Mouse (Mus musculus) cerebellum, adult 2 months (tissue): Measurements from ENCODE around the gene Foxb1. TPM values are rescaled to one million over a fixed set of nuclear protein-coding genes. Genes with fewer than 3 reads are reported as not detected.

Experiments used
- DNase-seq, 2 experiments: peaks; one replicate each; pipeline ENCODE4 v3.0.0; 2021
- H3K27ac ChIP-seq: fragments of 200-500 bp; 2 replicates; pipeline ENCODE4 v1.5.1; 2012; ENCODE audit warnings: low read length, control low read depth, inconsistent platforms; ENCODE audit not compliant: insufficient read depth
- H3K27me3 ChIP-seq: fragments of 200-500 bp; 2 replicates; pipeline ENCODE4 v1.6.1; 2012; ENCODE audit warnings: inconsistent platforms, mild to moderate bottlenecking, low read length, moderate library complexity; ENCODE audit not compliant: control insufficient read depth, insufficient read depth
- H3K4me1 ChIP-seq: fragments of 200-500 bp; 2 replicates; pipeline ENCODE4 v1.6.1; 2011; ENCODE audit warnings: low read length; ENCODE audit not compliant: control insufficient read depth, insufficient read depth
- H3K4me3 ChIP-seq: fragments of 200-500 bp; replicated peaks from 2 replicates; pipeline ENCODE3; 2011; ENCODE audit warnings: mild to moderate bottlenecking, low read depth, low read length, control low read depth; ENCODE audit not compliant: insufficient read depth
- CTCF ChIP-seq: fragments of 200-500 bp; IDR thresholded peaks from 2 replicates; pipeline ENCODE4 v1.5.1; 2011; ENCODE audit warnings: low read depth, mild to moderate bottlenecking, control low read depth, low read length, moderate library complexity, borderline replicate concordance; ENCODE audit not compliant: insufficient read depth
- POLR2A ChIP-seq: fragments of 200-500 bp; IDR thresholded peaks from 2 replicates; pipeline ENCODE4 v1.6.1; 2011; ENCODE audit warnings: low read length, control low read depth, borderline replicate concordance; ENCODE audit not compliant: insufficient read depth
- WGBS: fragments of 180-500 bp; shearing (Covaris S2); methylation state at CpG from one replicate; pipeline ENCODE4 v1.1.7; 2018; 5-methylcytosine and 5-hydroxymethylcytosine counted together
- polyA plus RNA-seq: library from polyadenylated mRNA; depleted of rRNA; stranded (reverse); fragments of >200 nt; gene quantifications from 2 replicates; pipeline ENCODE4 v1.2.3, GENCODE M21; 2012; rRNA removed

Foxb1 gene
- 1.00 and 1.2 TPM in 2 replicates for polyA plus RNA-seq

DNA sequence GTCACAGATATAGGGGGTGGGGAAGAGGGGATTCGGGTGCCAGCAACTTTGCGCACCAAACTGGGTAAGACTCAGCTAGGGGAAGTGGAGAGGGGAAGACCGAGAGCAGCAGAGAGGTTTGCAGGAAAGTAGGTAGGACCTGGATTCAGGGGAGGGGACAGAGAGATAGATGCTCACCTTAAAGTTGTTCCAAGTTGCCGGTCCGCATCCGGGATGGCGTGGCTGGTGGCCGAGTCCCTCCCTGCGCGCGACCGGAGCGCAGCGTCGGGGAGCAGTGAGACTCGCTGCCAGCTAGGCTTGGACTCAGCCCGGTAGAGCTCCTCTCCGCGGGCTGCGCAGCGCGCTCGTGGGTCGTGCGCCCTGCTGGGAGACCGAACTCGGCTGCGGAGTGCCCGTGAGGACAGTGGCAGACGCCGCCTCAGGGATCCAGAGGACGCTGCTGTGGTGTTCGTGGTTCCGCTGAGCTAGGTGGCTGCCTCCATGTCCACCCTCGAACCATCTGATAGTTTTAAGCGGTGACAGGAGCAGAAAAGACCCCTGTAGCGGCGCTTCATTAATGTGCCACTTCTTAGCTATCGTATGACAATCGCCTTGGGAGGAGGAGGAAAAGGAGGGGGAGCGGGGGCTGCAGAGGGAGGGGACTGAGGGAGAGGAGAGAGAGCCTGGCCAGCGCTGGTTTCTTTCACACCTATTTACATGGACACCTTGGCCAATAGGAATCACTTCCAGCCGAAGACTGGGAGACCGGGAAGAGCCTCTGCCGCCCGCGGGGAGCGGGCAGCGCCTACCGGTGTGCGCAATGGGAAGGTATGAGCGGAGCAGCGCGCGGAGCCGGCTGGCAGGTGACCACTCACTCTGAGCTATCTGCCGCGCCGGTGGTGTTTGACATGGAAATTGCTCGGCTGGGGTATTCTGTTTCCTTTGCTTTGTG, at the start of gene Foxb1:
TSS of gene Foxb1 (minus strand) at position 570 of the 931 bp plus-strand sequence.
- under 1% methylated on average over 60 of the region's 60 CpGs for WGBS
- Histone ChIP-seq H3K4me1 (no peaks in the 10 kb centered on the region; the same call in 1 of the 2 replicates), H3K4me3 (no peak within 1 kb of the TSS), H3K27me3 (peaks cover 5% of the 10 kb centered on the region; the same call in 1 of the 2 replicates), H3K27ac (no peak within 1 kb of the TSS)
- DNase-seq = no peak
- TF ChIP-seq CTCF (no peak), POLR2A (no peak)

- no peaks in the 10 kb centered on the region for H3K4me1 ChIP-seq
- TF ChIP-seq POLR2A (no peak), CTCF (no peak)
- WGBS = 67% methylated on average over 7 of the region's 7 CpGs
- no peak overlapping the region for H3K4me3 ChIP-seq
- H3K27ac ChIP-seq = no peak overlapping the region
- no peaks in the 10 kb centered on the region for H3K27me3 ChIP-seq
- no peak for DNase-seq
Measured at GRCm38 (mm10) chr9:69790562-69790961, 29.8 kb upstream of the Foxb1 start.

GRCm38 (mm10) chr9:69779996-69780395, 19.3 kb upstream of the Foxb1 start:
- 88% methylated on average over 2 of the region's 2 CpGs for WGBS
- Histone ChIP-seq H3K27ac (no peak overlapping the region), H3K27me3 (no peaks in the 10 kb centered on the region; the same call in 1 of the 2 replicates), H3K4me1 (no peaks in the 10 kb centered on the region), H3K4me3 (no peak overlapping the region)
- TF ChIP-seq CTCF (no peak), POLR2A (no peak)
- no peak for DNase-seq

DNA sequence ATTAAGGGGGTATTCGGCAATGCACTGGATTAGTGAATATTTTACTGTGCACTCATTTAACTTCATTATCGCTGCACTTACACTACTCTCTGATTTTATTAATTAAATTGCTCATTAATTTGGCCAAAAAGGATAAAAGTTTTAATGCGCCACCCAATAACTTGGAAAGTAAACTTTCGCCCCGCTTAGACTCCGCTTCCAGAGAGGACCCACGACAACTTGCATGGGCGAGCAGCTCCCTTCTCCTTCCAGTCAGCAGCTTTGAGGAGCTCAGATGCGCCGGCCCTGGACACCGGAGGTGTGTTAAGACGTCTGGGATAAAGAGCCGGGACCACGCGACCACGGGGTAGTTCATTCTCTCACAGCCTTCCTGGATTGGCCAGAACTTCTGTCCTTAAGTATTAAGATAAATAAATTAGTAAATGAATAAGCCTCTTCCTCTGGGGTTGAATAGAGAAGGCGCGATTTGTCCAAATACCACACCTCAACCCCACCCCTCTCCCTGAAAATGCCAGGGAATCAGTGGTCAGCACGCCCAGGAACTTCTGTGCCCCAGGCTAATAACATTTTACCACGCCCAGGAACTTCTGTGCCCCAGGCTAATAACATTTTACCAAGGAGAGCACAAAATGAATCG, 9.3 kb upstream of the Foxb1 start:
- H3K27me3 ChIP-seq = peaks cover 9% of the 10 kb centered on the region; the same call in 1 of the 2 replicates
- no peak overlapping the region for H3K4me3 ChIP-seq
- WGBS = 11% methylated on average over 21 of the region's 21 CpGs
- no peaks in the 10 kb centered on the region for H3K4me1 ChIP-seq
- no peak for DNase-seq
- no peak overlapping the region for H3K27ac ChIP-seq
- TF ChIP-seq POLR2A (no peak), CTCF (no peak)

GRCm38 (mm10) chr9:69769091-69769948, 8.6 kb upstream of the Foxb1 start:
- no peak overlapping the region for H3K27ac ChIP-seq
- H3K27me3 ChIP-seq = peaks cover 9% of the 10 kb centered on the region; the same call in 1 of the 2 replicates
- DNase-seq = no peak
- WGBS = 4% methylated on average over 36 of the region's 36 CpGs
- H3K4me1 ChIP-seq = no peaks in the 10 kb centered on the region
- no peak for TF ChIP-seq POLR2A
- TF ChIP-seq CTCF = no peak
- H3K4me3 ChIP-seq = no peak overlapping the region

DNA sequence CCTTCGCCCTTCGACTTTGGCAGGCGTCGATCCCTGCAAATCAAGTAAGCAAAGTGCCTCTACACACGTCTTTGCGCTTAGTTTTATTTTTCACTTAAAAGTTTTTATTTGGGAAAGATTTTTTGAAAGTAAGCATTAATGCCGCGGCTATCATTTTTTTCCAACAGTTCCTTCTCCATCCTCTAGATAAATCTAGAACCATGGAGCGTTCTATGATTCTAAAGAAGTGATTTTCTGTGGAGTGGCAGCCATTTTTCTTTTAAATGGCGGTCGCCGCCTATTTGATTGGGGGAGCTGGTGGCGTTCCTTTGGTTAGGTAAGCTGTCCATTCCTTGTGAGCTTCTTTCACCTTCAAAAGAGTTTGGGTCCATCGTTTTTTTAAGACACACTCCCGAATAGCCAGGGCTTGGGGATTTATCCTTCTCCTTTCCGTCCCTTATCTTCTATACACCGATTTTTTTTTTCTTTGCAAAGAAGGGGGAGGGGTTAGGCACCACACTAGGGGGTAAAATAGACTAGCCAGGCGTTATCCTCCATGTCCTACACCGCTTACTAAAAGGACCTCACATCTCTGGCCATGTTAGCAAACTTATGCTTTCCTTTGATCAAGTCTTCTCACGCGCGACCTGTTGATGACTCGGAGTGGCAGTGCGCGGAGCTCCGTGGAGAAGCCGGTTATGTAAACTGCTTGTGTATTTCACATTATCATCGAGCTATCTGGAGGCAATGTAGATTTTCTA, 7.6 kb upstream of the Foxb1 start:
- peaks cover 9% of the 10 kb centered on the region; the same call in 1 of the 2 replicates for H3K27me3 ChIP-seq
- 4% methylated on average over 28 of the region's 28 CpGs for WGBS
- TF ChIP-seq POLR2A (no peak), CTCF (no peak)
- H3K4me3 ChIP-seq = no peak overlapping the region
- no peak overlapping the region for H3K27ac ChIP-seq
- no peak for DNase-seq
- no peaks in the 10 kb centered on the region for H3K4me1 ChIP-seq

DNA sequence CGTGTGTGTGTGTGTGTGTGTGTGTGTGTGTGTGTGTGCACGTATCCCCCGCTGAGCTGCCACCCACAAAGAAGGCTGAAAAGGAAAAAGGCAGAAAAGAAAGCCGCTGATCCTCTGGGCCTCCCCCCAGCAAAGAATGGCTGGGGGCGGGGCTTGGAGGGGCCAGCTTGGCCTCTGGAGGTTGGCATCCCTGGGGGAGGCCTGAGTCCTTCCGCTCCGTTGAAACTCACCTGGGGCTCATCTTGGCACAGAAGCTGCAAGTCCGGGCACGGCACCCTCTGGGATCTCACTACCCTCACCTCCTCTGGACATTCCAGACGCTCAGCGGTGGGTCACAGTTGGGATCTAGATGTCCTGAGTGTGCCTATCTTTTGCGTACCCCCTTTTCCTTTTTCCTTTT, 6.7 kb upstream of the Foxb1 start:
- WGBS = 2% methylated on average over 11 of the region's 12 CpGs
- Histone ChIP-seq H3K27ac (no peak overlapping the region), H3K27me3 (peaks cover 12% of the 10 kb centered on the region; the same call in 1 of the 2 replicates), H3K4me1 (no peaks in the 10 kb centered on the region), H3K4me3 (no peak overlapping the region)
- TF ChIP-seq POLR2A = no peak
- no peak for TF ChIP-seq CTCF
- no peak for DNase-seq
